Mouse (Mus musculus): ENCODE data around the gene Atg9b.

- TF ChIP-seq CTCF (IDR thresholded peaks at IDR 0.05; ENCODE audit: borderline replicate concordance, insufficient read depth, low read length) (no peak), POLR2A (IDR thresholded peaks at IDR 0.05; ENCODE audit: low read depth, low read length) (no peak)
These were observed 47.4 kb downstream of the Atg9b start for GRCm38 (mm10) chr5:24344477-24345051.

Data from embryonic fibroblast, embryonic 13.5 days (primary cell).